Mouse (Mus musculus) cerebellum, postnatal 4 days (tissue): ENCODE measurements around the gene Mfsd2b.
A peak's percentile ranks its signal among the peaks of the same experiment; 100 is the strongest.

ENCODE experiments used
- DNase-seq, 2 experiments: peaks; one replicate each; pipeline ENCODE4 v3.0.0; 2022; ENCODE audit warnings: low spot score in 2 of 2, mixed read lengths in 1 of 2

Mfsd2b gene

DNA sequence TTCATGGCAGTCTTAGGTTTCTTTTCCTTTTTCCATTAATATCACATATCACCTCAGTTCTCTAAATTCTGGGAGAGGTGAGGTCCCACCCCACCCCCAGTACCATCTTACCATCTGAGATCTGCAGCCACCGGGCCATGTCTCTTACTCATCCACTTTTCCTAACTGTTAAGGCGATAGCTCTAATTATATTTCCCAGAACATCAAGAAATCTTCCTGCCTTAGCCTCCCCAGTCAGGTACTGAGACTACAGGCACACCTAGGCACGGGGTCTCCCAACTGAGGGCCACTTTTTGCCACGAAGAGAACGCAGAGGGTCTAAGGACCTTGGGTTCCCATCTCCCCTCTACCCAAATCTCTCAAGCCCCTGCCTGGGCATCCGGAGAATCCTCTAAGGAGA, 628 bp downstream of the Mfsd2b start:
- no peak for DNase-seq

DNA sequence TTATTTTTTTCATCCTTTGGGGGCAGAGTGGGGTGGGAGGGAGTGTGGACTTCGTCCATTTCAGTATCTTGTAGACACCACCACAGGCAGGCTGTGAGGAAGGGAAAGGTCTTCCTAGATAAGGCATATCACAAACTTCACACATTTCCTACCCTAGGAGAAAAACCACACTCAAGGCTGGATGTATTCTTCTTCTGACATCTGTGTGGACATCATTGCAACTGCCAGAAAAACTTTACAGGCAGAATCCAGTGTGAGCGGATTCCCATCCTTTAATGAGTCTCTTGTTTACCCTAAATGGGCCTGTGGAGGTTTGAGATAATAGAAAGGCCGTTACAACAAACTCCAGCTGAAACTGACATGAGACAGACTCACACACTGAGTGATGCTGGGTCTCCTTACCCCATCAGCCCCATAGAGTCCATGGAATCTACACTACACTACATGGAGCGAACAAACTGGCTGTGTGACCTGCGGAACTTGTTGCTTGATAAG, 1.1 kb downstream of the Mfsd2b start:
- no peak for DNase-seq

DNA sequence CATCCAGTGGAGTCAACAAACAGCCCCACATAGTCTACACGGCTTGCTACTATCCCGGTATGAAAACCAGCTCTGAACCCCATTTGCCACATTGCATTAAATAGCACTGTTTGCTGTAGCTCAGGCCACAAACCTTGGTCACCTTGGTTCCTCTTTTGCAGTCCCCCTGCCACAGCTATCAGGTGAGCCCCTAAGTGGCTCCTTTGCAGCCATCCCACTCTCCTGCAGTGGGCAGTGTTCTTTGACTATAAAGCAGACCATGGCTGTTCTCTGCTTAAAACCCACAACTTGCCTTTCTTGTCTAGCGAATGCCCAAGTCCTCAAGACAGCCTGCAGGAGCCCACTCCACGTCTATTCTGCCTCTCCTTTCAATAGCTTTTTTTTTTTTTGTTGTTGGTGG, 1.9 kb downstream of the Mfsd2b start:
- DNase-seq: no peak

DNA sequence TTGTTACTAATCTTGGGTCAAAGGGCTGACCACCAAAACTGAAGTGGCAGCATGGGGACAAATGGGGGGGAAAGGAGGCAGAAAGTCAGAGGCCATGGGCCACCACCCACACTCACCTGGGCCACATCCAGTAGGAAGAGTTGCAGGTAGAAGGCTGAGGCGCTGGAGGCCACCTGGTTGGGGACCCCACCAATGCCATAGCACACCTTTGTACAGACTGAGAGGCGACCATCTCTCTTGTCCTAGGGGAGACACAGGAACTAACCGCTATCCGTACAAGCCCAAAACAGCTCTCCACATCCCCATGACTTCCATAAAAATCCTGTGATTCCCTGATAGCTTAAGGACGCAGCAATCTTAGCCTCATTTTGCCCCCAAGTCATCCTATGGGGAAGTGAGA, 2.9 kb downstream of the Mfsd2b start:
- DNase-seq: no peak

DNA sequence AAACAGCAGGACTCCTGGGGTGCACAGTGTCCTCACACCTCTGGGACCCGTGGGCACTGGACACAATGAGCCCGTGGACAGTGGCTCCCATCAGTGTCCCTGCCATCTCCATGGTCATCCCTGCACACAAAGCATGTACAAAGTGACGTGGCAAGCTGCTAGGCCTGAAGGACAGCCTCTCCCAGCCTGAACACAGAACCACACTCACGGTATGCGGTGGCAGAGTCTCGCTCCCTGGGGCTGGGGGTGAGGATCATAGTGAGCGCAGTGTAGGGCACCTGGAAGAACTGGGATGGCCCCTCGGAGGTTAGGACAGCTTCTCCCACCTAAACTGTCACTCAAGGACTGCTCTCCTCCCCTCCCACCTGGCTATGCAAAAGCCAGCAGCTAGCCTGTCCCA, 5.2 kb downstream of the Mfsd2b start:
- no peak for DNase-seq

DNA sequence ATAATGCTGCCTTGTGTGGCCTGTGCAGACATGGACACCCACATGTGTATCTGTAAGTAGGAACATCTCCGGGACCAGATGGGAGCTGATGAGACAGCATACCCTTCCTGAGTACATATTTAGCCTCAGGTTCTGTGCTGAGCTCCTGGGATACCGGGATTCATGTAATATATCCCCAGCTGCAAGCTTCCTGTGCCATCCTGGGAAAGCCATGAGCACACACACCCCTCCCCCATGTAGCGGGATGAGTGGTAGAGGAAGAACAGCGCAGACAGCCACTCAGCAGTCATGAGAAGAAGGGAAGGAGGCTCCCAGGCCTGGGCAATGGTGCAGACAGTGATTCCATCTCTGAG, 9.8 kb downstream of the Mfsd2b start:
- no peak for DNase-seq

DNA sequence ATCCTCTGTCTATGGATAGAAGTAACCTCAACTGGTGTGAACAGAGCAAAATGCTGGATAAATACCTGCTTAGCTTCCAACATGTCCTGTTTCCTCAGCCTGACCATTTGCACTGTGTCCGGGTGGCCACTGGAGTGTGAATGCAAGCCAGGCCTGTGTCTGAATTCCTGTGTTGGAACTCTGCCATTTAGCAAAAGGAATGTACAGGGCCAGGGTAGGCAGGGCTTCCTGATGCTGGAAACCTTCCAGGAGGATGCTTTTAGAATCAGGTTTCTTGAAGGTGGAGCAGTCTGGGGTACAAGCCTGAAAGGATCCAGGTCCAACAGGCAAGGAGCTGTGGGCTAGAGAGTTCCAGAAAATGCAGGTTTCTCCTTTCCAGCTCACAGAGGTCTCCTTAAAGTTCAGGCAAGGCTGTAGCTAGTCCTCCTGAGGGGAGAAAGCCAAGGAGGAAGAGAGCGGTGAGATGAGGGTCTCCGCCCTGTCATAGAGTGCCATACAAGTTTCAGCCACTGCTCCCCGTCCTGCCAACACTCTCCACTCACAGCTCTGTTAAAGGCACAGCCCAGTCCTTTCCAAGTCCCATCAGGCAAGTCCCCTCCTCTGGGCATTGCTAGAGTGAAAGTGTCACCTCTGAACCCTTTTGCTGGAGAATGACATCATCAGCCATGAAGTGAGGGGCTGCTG, 10.4 kb downstream of the Mfsd2b start:
- DNase-seq: no peak

DNA sequence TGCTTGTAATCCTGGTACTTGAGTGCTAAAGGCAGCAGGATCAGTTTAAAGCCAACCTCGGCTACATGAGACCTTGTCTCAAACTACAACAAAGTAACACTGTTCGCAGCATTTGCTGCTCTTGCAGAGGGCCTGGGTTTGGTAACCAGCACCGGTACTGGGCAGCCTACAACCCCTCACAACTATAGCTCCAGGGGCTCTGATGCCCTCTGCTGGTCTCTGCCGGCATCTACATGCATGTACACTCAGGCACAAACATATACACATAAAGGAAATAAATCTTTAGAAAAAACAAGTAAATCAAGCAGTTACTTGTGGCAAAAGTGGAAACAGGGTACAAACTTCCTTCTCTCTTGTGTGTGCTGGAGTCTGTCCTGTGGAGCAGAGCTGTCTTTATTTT, 11.5 kb downstream of the Mfsd2b start:
- no peak for DNase-seq

DNA sequence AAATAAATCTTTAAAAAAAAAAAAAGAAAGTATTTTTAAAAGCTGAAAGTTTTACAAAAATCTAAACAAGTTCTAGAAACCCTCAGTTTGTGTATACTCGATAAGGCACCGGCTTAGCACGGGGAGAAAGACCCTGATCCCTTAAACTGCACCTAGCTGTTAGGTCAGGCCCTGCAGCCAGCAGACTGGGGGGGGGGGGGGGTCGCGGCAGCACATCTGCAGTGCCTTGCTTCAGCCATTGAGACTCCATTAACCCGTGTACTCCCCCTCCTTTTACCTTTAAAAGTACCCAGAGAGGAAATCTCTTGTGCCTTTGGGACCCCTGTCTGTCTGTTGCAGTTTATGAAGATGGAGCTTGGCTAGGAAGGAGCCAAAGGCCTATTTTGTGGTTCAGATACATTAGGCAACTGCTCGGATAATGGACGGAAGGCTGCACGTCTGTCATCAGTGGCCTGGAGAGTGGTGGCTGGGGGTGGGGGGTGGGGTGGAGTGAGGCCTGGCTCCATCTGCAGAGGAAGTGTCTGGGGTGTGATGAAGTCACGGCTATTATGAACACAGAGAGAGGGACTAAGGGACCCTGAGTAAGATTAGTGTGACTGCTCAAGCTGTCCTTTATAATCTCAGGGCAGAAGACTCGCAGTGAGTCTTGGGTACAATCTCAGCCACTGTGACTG, 14.8 kb downstream of the Mfsd2b start:
- no peak for DNase-seq

DNA sequence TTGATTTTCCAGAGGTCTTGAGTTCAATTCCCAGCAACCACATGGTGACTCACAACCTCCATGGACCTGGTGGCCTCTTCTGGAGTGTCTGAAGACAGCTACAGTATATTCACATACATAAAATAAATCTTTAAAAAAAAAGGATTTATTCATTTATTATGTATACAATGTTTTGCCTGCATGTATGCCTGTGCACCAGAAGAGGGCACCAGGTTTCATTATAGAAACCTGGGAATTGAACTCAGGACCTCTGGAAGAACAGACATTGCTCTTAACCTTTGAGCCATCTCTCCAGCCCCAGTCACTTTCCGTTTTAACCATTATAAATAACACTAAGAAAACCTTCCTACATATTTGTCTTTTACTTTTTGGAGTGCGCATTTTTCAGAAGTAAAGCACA, 17.3 kb downstream of the Mfsd2b start:
- no peak for DNase-seq

DNA sequence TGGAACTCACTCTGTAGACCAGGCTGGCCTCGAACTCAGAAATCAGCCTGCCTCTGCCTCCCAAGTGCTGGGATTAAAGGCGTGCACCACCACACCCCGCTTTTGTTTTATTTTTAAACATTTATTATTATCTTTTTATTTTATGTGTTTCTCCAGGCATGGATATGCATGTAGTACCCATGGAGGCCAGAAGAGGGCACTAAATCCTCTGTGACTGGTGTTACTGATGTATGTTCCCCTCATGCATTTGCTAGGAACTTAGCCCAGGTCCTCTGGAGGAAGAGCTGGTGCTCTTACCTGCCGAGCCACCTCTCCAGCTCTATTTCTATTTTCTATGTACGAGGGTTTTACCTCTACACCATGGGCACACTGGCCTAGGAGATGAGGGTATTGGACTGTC, 18.0 kb downstream of the Mfsd2b start:
- no peak for DNase-seq

DNA sequence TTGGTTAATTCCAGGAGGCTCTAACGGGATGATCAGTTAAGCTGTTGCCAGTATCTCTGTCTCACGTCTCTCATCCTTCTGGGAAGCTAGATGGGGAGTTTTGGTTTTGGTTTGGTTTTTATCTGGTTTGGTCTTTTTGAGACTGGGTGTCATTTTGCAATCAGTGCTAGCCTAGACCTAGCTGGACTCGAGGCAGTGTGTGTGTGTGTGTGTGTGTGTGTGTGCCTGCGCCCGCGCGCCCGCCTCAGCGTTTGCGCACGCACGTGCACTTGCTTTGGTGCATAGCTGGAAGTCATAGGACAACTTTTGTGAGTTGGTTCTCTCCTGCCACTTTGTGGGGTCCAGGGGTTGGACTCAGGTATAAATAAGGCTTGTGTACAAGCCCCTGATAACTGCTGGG, 30.4 kb downstream of the Mfsd2b start:
- DNase-seq: no peak

DNA sequence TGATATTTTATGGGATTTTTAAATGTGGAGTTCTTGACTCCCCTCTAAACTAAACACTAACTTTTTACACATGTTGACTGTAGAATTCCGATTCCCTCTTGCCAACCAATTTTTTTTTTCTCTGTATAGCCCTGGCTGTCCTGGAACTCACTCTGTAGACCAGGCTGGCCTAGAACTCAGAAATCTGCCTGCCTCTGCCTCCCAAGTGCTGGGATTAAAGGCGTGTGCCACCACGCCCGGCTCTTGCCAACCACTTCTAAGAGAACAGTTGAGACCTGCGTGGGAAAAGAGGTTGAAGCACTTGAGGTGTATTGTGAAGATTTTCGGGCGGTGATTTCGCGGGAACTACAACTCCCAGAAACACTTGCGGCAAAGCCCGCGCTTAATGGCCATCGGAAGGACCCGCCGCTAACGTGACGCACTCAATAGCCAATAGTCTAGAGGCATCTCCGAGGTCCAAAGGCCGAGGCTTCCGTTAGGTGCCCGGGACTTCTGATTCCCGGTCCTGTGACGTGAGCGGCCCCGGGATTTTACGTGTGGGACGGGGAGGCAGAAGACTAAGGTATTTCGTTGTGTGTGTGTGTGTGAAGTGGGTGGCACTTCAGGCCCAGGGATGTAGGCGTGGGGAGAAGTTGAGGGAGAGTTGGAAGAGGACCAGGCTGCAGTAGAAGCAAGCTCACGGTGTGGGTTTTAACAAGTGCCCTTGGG, 31.1 kb downstream of the Mfsd2b start, which contains the start of gene Wdcp:
Gene Wdcp (plus strand): TSS at position 414 of the 708 bp plus-strand sequence.
- peak; percentile 54 to 79 for DNase-seq

DNA sequence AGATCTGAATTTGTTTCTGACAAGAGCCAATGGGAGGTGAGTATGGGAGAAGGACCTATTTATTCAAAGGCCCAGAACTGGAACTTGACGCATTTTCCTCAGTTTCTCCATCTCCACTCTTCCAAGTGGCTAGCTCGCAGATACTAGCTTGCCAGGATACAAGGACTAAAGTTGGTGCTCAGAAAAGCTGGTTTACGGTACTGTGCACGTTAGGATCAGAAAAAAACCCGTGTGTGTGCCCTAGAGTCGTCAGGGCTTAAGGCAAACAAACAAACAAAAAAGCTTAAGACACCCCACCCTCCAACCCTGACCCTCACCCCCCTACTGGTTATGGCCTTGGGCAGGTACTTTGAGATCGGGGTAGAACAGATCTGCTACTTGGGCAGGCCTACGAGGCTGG, 31.7 kb downstream of the Mfsd2b start:
- DNase-seq: no peak

DNA sequence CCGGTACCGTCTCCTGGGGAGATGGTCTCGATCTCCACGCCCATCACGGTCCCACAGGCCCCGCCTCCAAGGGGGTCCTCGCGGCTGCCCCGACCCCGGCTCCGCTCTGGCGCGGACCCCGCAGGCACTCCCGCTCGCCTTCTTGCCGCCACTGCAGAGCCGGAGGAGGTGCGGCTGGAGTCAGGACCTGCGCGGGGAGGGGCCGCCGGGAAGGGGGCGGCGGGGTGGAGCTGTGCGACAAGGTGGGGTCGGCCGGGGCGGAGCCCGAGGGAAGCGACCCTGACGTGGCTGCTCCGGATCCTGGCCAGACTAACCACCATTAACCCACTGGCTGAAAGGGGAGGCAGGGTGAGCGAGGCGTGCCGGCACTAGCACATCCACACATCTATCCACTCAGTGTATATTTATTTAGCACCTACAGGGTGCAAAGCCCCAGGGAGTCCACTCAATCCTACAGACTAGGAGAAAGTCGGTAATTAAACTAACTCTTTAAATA, 32.7 kb downstream of the Mfsd2b start, which contains the start of gene Fkbp1b:
Gene Fkbp1b (minus strand): TSS at position 200 of the 496 bp plus-strand sequence.
- peak; percentile 44 to 64 for DNase-seq

DNA sequence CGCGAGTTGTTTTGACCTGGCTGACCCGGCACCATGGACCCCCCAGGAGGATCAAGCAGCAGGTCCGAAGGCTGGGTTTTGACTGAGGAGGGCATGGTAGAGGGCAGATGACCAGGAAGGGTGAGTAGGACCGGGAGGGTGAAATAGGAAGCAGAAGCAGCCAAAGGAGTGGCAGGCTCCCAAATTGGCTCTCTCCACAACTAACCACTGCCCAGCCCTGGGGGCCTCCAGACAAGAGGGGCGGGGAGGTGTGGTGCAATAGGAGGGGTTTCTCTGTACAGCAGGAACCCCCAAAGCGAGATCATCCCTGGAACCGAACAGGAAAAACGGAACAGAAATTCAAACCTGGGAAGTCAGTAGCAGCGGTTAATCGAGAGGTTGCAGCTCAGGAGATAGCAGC, 33.4 kb downstream of the Mfsd2b start:
- DNase-seq: no peak

DNA sequence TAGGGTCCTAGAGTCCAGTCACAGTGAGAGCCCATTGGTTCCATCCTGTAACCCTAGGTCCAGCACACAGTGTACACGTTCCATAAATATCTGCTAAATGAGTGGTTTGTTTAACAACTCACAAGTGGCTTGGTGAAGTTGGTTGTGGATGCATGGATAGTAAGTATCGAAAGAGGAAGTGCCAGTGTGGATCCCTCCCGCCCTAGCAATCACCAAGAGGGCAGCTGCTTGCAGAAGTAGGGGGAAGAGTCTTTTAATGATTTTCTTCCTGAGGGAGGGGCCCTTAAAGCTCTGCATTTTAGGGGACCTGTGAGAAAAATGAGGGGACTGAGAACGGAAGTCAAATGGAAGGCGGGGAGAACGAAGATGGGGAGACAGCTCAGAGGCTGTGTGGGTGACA, 34.1 kb downstream of the Mfsd2b start:
- DNase-seq: no peak

DNA sequence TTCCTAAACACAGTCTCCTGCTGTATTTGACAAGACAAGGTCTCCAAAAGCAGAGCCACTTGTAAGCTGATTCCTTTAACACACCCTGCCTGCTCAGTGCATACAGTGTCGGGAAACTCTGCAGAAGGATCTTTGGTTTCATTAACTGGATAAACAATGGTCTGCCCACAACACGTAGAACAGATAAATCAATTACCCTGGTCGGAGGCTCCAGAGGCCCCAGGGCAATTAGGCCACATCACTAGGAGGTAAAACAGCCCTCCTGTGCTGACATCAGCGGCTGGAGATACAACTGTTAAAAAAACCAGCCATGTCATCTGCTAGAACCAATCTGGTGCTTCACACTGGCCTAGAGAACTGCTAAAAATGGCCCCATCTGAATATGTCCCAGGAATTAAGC, 37.2 kb downstream of the Mfsd2b start:
- no peak for DNase-seq

DNA sequence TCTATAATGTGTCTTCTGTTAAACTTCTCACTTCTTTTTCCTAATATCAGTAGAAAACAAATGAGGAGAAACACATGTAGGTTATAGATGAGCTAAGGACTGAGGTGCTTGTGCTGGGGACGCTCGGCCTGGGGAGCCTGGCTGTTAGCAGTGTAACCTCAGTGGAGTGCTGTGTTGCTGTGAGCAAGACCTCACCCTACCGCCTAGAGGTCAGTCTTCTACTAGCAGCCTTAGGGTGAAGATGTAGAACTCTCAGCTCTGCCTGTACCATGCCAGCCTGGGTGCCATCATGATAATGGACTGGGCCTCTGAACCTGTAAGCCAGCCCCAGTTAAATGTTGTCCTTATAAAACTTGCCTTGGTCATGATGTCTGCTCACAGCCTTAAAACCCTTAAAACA, 46.9 kb downstream of the Mfsd2b start:
- DNase-seq: no peak

DNA sequence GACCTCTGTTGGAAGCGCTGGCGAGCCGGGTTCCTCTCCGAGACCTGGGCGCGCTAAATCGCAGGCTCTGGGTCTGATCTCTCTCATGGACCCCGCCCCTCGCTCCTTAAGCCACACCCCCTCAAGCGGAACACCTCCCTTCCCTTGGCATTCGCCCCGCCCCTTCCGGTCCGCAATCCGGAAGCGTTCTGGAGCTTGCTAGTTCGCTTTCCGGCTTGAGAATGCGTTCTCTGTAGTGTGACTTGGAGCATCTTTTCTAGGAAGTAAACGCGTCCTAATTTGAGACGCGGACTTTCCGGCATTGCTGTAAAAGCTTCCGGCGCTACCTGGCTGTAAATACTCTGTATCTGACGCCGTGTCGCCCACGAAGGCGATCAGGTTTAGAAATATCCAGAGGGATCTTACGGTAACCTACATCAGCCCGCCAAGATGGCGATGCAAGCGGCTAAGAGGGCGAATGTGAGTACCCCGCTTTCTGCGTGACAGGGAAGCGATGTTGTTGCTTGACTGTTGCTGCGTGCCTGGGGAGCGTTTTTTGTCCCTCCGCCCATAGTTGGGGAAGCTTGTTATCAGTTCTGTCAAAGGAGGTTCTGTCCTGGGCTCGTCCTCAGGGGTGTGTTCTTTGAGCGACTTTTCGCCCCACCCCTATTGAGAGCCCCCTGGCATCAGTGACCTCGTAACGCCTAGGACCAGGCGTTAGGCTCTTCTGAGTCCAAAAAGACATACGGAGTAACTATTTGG, 56.6 kb downstream of the Mfsd2b start, which contains the start of gene Sf3b6:
Gene Sf3b6 (plus strand): TSS at position 184 of the 741 bp plus-strand sequence.
- peak; percentile 93 to 97 for DNase-seq

DNA sequence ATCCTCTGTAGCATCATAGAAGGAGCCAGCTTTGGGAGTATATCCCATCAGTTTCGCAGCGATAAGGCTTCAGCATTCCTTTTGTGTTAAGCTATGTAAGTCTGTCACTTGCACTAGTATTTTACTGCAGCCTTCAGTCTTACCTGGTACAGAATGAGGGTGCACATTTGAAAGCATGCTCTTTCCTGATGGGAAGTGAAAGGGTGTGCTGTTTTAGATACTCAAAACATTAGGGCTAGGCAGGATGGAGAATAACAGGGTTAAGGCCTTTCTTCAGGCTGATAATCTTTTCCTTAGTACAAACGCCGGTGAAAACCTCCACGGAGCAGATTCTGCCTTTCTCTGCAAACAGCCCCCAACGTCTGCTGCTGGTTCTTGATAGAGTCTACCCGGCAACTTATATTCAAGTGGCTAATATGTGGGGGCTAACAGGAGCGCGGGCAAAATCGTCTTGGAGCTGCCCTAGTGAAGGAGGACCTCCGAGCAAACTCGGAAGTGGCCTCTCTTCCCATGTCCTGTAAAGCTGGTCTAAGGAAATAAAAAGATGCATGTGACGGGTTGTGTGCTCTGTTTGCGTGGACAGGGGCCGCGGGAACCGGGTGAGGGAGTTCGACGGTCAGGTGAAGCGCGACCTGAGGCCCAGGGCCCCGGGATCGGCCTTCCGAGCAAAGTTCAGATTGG, 57.3 kb downstream of the Mfsd2b start:
- no peak for DNase-seq
